Mouse (Mus musculus) ES-E14 (cell line): ENCODE data around the gene Frmd6.

ENCODE experiments used
- CHD2 ChIP-seq: IDR thresholded peaks from 2 replicates; pipeline ENCODE4 v1.6.1; 2014; ENCODE audit warnings: mild to moderate bottlenecking, low read depth, low read length, inconsistent platforms
- HCFC1 ChIP-seq: IDR thresholded peaks from 2 replicates; pipeline ENCODE4 v1.6.1; 2012; ENCODE audit warnings: low read length, inconsistent platforms, borderline replicate concordance; ENCODE audit not compliant: insufficient read depth
- ZNF384 ChIP-seq: IDR thresholded peaks from 2 replicates; pipeline ENCODE4 v1.6.1; 2012; ENCODE audit warnings: low read depth, low read length, inconsistent platforms

DNA sequence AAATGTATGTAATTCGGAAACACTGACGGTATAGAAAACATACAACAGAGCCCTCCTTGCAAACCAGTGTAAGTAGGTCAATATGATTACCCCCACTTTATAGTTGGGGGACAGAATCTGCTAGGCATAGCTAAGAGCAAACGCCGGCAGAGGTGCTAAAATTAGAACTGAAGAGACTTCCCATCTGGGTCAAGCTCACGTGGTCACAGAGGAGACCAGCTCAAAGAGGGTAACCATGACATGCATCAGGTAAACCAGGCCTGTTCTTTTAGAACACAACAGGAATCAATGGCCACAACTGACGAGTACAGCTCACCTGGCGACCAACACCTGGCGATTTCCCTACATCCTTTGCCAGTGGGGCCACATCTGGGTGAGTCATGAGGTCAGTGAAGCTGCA lies 25.2 kb upstream of the Frmd6 start:
- TF ChIP-seq CHD2: no peak
- TF ChIP-seq HCFC1: no peak
- TF ChIP-seq ZNF384: no peak
